Mouse (Mus musculus): ENCODE results near the gene Vtn.
A peak's percentile ranks its signal among the peaks of the same experiment; 100 is the strongest.

Gene Vtn

GRCm38 (mm10) chr11:78534516-78534915 is 35.6 kb downstream of the Vtn start:
- no peak for DNase-seq (ENCODE audit: low spot score in 2 of 2)

GRCm38 (mm10) chr11:78535376-78536079 is 36.6 kb downstream of the Vtn start:
- peak in 1 of 2 experiments; percentile 23 for DNase-seq (ENCODE audit: low spot score in 2 of 2)

DNA sequence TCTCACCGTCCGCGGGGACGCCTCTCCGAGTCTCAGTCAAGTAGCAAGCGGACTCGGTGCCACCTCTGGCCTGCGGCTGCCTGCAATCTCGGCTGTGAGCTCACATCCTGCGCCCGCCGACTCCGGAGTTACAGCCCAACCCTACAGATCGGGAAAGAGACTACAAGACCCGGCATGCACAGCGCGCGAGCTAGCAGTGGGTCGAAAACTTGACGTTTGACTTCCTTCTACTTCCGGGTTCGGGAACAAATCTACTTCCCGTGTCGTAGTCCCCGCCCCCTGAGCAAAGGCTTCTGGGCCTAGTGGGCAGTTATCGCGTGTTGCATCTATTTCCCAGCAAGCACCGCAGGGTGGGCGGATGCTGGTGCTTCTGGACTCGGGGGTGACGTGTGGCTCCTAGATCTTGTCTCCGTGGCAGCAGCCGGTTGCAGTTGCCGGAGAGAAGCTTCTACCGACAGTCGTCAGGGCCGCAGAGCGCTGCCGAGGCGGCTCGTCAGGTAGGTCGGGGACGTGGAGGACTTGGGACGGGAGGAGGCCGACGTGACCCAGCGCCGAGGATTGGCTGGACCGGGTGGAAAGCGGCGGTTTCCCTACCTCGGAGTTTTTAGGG is 37.3 kb downstream of the Vtn start, which contains the start of the genes Tnfaip1 and Ift20:
TSS of gene Tnfaip1 (minus strand) at position 253 of the 610 bp plus-strand sequence.
TSS of gene Ift20 (plus strand) at position 282 of the 610 bp plus-strand sequence.
- peak; percentile 93 to 98 for DNase-seq (ENCODE audit: low spot score in 2 of 2)

DNA sequence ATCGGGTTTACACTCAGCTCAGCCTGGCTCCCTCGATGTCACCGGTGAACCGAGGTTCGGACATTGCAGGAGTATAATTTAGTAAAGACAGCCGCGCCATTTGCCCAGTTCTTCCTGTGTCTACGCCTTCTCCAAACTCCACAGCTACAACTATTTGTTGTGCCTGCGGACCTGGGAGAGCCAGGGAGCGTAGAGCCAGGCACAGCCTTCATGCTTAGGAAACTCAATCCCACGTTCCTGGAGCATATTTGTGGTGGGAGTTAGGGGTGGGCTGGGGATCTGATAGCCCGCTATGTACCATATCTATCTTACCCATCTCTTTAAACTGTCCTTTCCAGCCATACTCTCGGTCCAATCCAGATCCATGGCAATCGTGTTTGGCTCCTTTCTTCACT is 37.8 kb downstream of the Vtn start:
- no peak for DNase-seq (ENCODE audit: low spot score in 2 of 2)

DNA sequence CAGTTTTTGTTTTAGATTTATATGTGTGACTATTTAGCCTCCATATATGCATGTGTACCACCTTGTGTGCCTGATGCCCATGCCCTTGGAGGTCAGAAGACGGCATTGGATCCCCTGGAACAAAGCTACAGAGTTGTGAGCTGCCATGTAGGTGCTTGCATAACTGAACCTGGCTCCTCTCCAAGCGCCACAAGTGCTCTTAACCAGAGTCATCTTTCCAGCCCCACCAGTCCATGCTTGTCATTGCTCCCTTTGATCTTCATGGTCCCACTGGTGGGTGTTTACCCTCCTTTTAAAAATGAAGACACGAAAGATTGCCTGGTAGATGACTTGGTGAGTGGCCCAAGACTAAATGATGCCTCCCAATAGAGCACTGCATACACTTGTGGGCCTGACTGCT is 41.5 kb downstream of the Vtn start:
- DNase-seq (ENCODE audit: low spot score in 2 of 2): no peak

- no peak for DNase-seq (ENCODE audit: low spot score in 2 of 2)
Measured at GRCm38 (mm10) chr11:78544449-78545111, 45.7 kb downstream of the Vtn start.

DNA sequence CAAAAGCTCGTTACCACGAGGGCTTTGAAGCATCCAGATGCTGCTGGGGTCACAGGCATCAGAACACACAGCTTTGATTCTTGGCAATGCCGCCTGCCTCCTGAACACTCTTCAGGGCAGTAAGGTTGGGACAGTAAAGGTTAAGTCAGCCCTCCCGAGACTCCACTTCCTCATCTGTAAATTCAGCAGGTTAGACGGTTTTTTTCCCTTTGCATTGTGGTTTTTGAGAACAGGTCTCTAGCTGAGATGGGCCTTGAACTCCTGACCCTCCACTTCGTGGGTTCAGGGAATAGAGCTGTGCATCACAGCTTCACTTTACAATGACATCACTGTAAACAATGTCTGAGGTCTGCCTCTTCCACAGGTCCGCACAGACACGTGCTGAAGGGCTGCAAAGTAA is 46.3 kb downstream of the Vtn start:
- DNase-seq (ENCODE audit: low spot score in 2 of 2): no peak

GRCm38 (mm10) chr11:78547718-78548460 is 49.0 kb downstream of the Vtn start:
- no peak for DNase-seq (ENCODE audit: low spot score in 2 of 2)

GRCm38 (mm10) chr11:78549491-78549987 is 50.6 kb downstream of the Vtn start:
- DNase-seq (ENCODE audit: low spot score in 2 of 2): no peak

- DNase-seq (ENCODE audit: low spot score in 2 of 2): peak; percentile 89 to 95
Measured at GRCm38 (mm10) chr11:78550168-78551058, 51.5 kb downstream of the Vtn start, which contains the start of gene Tmem97. TSS of gene Tmem97 (minus strand) at chr11:78550777.

DNA sequence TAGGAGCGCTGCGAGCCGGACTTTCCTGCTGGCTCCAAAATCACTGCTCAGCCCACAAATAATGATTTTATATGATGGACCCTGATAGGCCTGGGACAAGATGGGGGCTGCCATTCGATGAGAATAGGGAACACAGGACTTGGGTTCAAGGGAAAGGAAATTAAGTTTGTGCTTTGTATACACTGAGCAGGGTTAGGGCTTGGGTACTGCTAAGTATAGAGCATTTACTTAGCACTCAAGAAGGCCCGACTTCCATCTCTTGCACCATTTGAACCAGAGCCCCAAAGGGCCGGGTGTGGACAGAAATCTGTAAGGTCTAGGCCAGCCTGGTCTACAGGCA is 52.1 kb downstream of the Vtn start:
- DNase-seq (ENCODE audit: low spot score in 2 of 2): no peak

All from urinary bladder, postnatal 36 days (tissue).